Mouse (Mus musculus) E14TG2a.4 (cell line): Measurements from ENCODE around the gene Gm26727.
"Not testable (repeated sequence)": the region's sequence is repeated elsewhere in the genome, so short reads cannot be mapped to it uniquely, and the experiment has no call there.

Source experiments
- H3K27me3 ChIP-seq: 2 replicates; pipeline ENCODE4 v1.6.1; 2014; ENCODE audit warnings: low read length, control low read depth; ENCODE audit not compliant: insufficient read depth
- H3K36me3 ChIP-seq: 2 replicates; pipeline ENCODE4 v1.6.1; 2014; ENCODE audit warnings: low read length, control low read depth; ENCODE audit not compliant: insufficient read depth
- H3K4me1 ChIP-seq: replicated peaks from 2 replicates; pipeline ENCODE4 v1.6.1; 2014; ENCODE audit warnings: low read depth, low read length, control low read depth
- H3K4me3 ChIP-seq: replicated peaks from 2 replicates; pipeline ENCODE4 v1.5.1; 2014; ENCODE audit warnings: mild to moderate bottlenecking, low read length
- H3K9me3 ChIP-seq: 2 replicates; pipeline ENCODE4 v1.6.1; 2014; ENCODE audit warnings: low read length, control low read depth
- CTCF ChIP-seq: conservative IDR thresholded peaks from 2 replicates; pipeline ENCODE4 v1.5.1; 2014; ENCODE audit warnings: low read length
- NANOG ChIP-seq: IDR thresholded peaks from 2 replicates; pipeline ENCODE4 v1.6.1; 2014; ENCODE audit warnings: borderline replicate concordance, low read length, mixed read lengths
- POU5F1 ChIP-seq: IDR thresholded peaks from 2 replicates; pipeline ENCODE4 v1.6.1; 2014; ENCODE audit warnings: low read length, borderline replicate concordance

Gene Gm26727

DNA sequence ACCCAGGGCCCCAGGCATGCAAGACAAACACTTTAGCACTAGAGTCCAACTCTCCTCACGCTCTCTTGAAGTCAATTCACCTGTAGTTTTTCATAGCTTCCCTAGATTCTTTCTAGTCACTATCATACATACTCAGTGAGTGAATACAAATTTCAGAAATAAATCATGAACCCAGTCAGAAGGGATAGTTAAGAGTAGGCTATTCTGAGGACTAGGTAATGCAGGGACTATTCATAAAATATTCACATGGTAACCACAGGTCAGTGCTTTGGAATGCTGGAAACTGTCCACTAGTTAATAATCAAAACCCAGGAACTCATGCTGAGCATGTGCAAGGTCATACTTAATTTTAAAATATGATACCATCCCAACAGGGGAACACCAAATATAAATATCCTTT lies 10.2 kb downstream of the Gm26727 start:
- Histone ChIP-seq H3K4me1 (no peaks in the 10 kb centered on the region), H3K36me3 (no peaks in the 10 kb centered on the region), H3K4me3 (no peak overlapping the region), H3K27me3 (no peaks in the 10 kb centered on the region), H3K9me3 (no peaks in the 10 kb centered on the region)
- TF ChIP-seq NANOG (no peak), CTCF (no peak), POU5F1 (no peak)

DNA sequence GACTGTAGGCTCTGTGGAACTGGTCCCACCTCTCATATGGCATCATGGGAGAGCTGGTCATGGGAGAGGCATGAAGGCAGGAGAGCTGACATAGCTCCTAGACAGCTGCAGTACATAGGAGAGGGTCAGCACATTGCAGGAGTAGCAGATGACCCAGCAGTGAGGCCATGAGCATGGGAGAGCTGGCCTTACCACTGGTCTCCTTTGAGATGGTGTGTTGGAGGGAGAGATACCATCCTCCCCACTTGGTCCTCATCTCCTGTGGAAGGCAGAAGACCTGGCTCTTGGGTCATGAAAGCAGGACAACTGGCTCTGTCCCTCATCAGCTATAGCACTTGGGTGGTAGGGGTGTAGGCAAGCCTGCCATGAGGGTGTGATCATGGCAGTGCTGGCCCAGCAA lies 12.1 kb downstream of the Gm26727 start:
- H3K9me3 ChIP-seq = no peaks in the 10 kb centered on the region
- no peaks in the 10 kb centered on the region for H3K4me1 ChIP-seq
- no peak for TF ChIP-seq NANOG
- no peak for TF ChIP-seq POU5F1
- TF ChIP-seq CTCF = no peak
- H3K27me3 ChIP-seq = no peaks in the 10 kb centered on the region
- no peaks in the 10 kb centered on the region for H3K36me3 ChIP-seq
- H3K4me3 ChIP-seq = no peak overlapping the region

GRCm38 (mm10) chr2:67413425-67413824 lies 19.6 kb downstream of the Gm26727 start, which contains the start of gene Gm21830:
Gene Gm21830, plus strand, starts transcription at chr2:67413725.
- not testable (repeated sequence) for H3K4me1 ChIP-seq, H3K27me3 ChIP-seq, H3K9me3 ChIP-seq, H3K36me3 ChIP-seq, H3K4me3 ChIP-seq
